Comparison of ENCODE assay signal across 9 mouse cellular contexts in the genomic region with DNA sequence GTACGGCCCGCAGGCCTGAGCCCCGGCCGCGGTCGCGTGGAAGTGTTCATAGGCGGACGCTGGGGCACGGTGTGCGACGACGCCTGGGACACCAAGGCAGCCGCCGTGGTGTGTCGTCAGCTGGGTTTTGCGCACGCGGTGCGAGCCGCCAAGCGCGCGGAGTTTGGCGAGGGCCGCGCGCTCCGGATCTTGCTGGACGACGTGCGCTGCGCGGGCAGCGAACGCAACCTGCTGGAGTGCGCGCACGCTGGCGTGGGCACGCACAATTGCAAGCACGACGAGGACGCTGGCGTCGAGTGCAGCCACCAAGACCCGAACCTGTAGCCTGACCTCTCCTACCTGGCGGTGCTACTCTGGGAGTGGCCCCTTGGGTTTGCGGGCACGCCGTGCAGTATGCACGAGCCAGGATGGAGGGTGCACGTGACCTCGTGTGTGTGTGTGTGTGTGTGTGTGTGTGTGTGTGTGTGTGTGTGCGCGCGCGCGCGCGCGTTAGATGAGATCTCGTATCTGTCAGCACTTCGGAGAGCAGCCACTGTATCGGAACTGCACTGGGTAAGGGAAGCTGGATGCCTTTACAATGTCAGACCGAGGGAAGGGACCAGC. TPM values are rescaled to one million over a fixed set of nuclear protein-coding genes. Genes with fewer than 3 reads are reported as not detected.
DNase-seq lines count a peak whose midpoint lies in the region; ATAC-seq and TF ChIP-seq lines count a peak whose summit lies in the region.
"Had no signal": no experiment of that assay in that cellular context is flagged by ENCODE, and none has a peak within 500 bp of the region (broad histone marks: within the 10 kb centered on the region; RNA-seq: fewer than 3 reads in every experiment).

No protein-coding gene starts in this region.

- no peak for TF ChIP-seq CTCF in small intestine, adult 2 months (IDR thresholded peaks at IDR 0.05; ENCODE audit: extremely low read depth, insufficient read length, insufficient replicate concordance, low read depth, low read length)

- H3K4me1 ChIP-seq in heart, embryonic 11.5 days (ENCODE audit: control insufficient read depth, insufficient read depth, low read length) = peaks cover 18% of the 10 kb centered on the region
- peaks cover 22% of the 10 kb centered on the region for H3K4me1 ChIP-seq in forebrain, embryonic 16.5 days (replicated peaks; ENCODE audit: control insufficient read depth, insufficient read depth, low read length)
- no peaks in the 10 kb centered on the region for H3K4me1 ChIP-seq in liver, embryonic 16.5 days (ENCODE audit: control insufficient read depth, low read depth, low read length)
- H3K4me1 ChIP-seq in small intestine, adult 2 months (ENCODE audit: control insufficient read depth, insufficient read depth, insufficient read length, low read length) = peaks cover 7% of the 10 kb centered on the region

- TF ChIP-seq POLR2A in small intestine, adult 2 months (IDR thresholded peaks at IDR 0.05; ENCODE audit: low read depth, low read length) = no peak

- H3K27me3 ChIP-seq in heart, embryonic 11.5 days (ENCODE audit: control insufficient read depth, insufficient read depth, low read length) = peaks cover 48% of the 10 kb centered on the region
- H3K27me3 ChIP-seq in forebrain, embryonic 16.5 days (replicated peaks; ENCODE audit: control insufficient read depth, insufficient read depth, low read length) = no peaks in the 10 kb centered on the region
- peaks cover 41% of the 10 kb centered on the region for H3K27me3 ChIP-seq in liver, embryonic 16.5 days (ENCODE audit: control insufficient read depth, insufficient read depth, low read depth, low read length)
- peaks cover 14% of the 10 kb centered on the region for H3K27me3 ChIP-seq in small intestine, adult 2 months (ENCODE audit: control insufficient read depth, insufficient read depth, low read length)
- H3K27me3 ChIP-seq: Patski had no signal

- H3K27ac ChIP-seq in heart, embryonic 11.5 days (ENCODE audit: low read depth, low read length) = no peak overlapping the region
- peak overlapping the region; percentile 61 for H3K27ac ChIP-seq in forebrain, embryonic 16.5 days (ENCODE audit: low read length)
- no peak overlapping the region for H3K27ac ChIP-seq in liver, embryonic 16.5 days (ENCODE audit: low read length)
- H3K27ac ChIP-seq in small intestine, adult 2 months (ENCODE audit: insufficient read depth, low read depth, low read length) = no peak overlapping the region

- H3K9me3 ChIP-seq in heart, embryonic 11.5 days (replicated peaks; ENCODE audit: control insufficient read depth, low read length) = no peaks in the 10 kb centered on the region
- no peaks in the 10 kb centered on the region for H3K9me3 ChIP-seq in forebrain, embryonic 16.5 days (ENCODE audit: control insufficient read depth, low read length)
- H3K9me3 ChIP-seq in liver, embryonic 16.5 days (replicated peaks; ENCODE audit: control insufficient read depth, low read length) = no peaks in the 10 kb centered on the region

- peak overlapping the region; percentile 43 for H3K4me3 ChIP-seq in heart, embryonic 11.5 days (ENCODE audit: low read depth, low read length)
- peak overlapping the region; percentile 51 for H3K4me3 ChIP-seq in forebrain, embryonic 16.5 days (replicated peaks; ENCODE audit: low read length)
- H3K4me3 ChIP-seq in liver, embryonic 16.5 days (ENCODE audit: low read depth, low read length) = peak overlapping the region; percentile 13; the same call in 1 of the 2 replicates
- H3K4me3 ChIP-seq in small intestine, adult 2 months (ENCODE audit: low read depth, low read length) = peak overlapping the region; percentile 33

- ATAC-seq in heart, embryonic 11.5 days (replicated peaks; ENCODE audit: insufficient number of reproducible peaks, low FRiP score, low TSS enrichment) = no peak
- ATAC-seq in forebrain, embryonic 16.5 days = peak; percentile 76
- ATAC-seq in liver, embryonic 16.5 days (ENCODE audit: low read depth) = no peak
- ATAC-seq: Patski had no signal

- H3K9ac ChIP-seq in heart, embryonic 11.5 days (ENCODE audit: low read depth, low read length) = no peak overlapping the region
- H3K9ac ChIP-seq in forebrain, embryonic 16.5 days (replicated peaks; ENCODE audit: low read depth, low read length) = peak overlapping the region; percentile 87
- H3K9ac ChIP-seq in liver, embryonic 16.5 days (ENCODE audit: low read depth, low read length) = no peak overlapping the region

- WGBS in heart, embryonic 11.5 days (ENCODE audit: insufficient replicate concordance) = 1% methylated on average over 66 of the region's 66 CpGs
- 5% methylated on average over 66 of the region's 66 CpGs for WGBS in forebrain, embryonic 16.5 days
- 3% methylated on average over 63 of the region's 66 CpGs for WGBS in liver, embryonic 16.5 days (ENCODE audit: insufficient replicate concordance)
- 1% methylated on average over 66 of the region's 66 CpGs for WGBS in small intestine, adult 2 months

- no peak for DNase-seq in heart, adult 8-10 months (ENCODE audit: low spot score)
- peak; percentile 90 for DNase-seq in ZHBTc4 (ENCODE audit: low read depth, low spot score)
- DNase-seq in layer of hippocampus, adult 18-20 months (ENCODE audit: low spot score in 2 of 2) = peak; percentile 86 to 91
- DNase-seq in spleen, postnatal 14 days (ENCODE audit: low spot score in 2 of 2) = no peak

- peak overlapping the region; percentile 75 for H3K4me2 ChIP-seq in heart, embryonic 11.5 days
- peak overlapping the region; percentile 86 for H3K4me2 ChIP-seq in forebrain, embryonic 16.5 days (ENCODE audit: low read length)
- peak overlapping the region; percentile 24; the same call in 1 of the 2 replicates for H3K4me2 ChIP-seq in liver, embryonic 16.5 days (ENCODE audit: low read depth, low read length)

- no peaks in the 10 kb centered on the region for H3K36me3 ChIP-seq in heart, embryonic 11.5 days (ENCODE audit: control insufficient read depth, insufficient read depth, low read length)
- no peaks in the 10 kb centered on the region for H3K36me3 ChIP-seq in forebrain, embryonic 16.5 days (ENCODE audit: control insufficient read depth, insufficient read depth)
- no peaks in the 10 kb centered on the region for H3K36me3 ChIP-seq in liver, embryonic 16.5 days (ENCODE audit: control insufficient read depth, insufficient read depth)
- H3K36me3 ChIP-seq in small intestine, adult 2 months (ENCODE audit: control insufficient read depth, insufficient read depth, low read length) = no peaks in the 10 kb centered on the region

RNA-seq across cellular contexts. Expression of a gene that starts 6.2 kb away (rescaled TPM):
- polyA plus RNA-seq in heart, embryonic 11.5 days (2014; fragmentation: Nextera tagmentation; extraction: Ambion mirVana) = 4.3 and 5.5 TPM in 2 replicates
- under 1 TPM; 0.33 to 1.00 (median 0.66) TPM for total RNA-seq in heart, adult 8-10 months (2022)
- 23.8 and 28.4 TPM in 2 replicates for polyA plus RNA-seq in forebrain, embryonic 16.5 days (2015; fragmentation: Nextera tagmentation; extraction: Ambion mirVana)
- 100 to 1,000 TPM; 159 to 175 TPM for total RNA-seq in layer of hippocampus, adult 18-20 months (2021)
- polyA plus RNA-seq in liver, embryonic 16.5 days (2015; fragmentation: Nextera tagmentation; extraction: Ambion mirVana) = 0.25 TPM in 2 replicates
- polyA plus RNA-seq in small intestine, adult 2 months (2012; rRNA removed) = 0.51 and 1.2 TPM in 2 replicates

RNA-seq across cellular contexts. Expression of a gene that starts 21.9 kb away (rescaled TPM):
- polyA plus RNA-seq in heart, embryonic 11.5 days (2014; fragmentation: Nextera tagmentation; extraction: Ambion mirVana) = 0.28 and 0.29 TPM in 2 replicates
- total RNA-seq in heart, adult 8-10 months (2022) = 1 to 10 TPM; 1.2 to 2.0 (median 1.5) TPM
- 1.6 and 2.3 TPM in 2 replicates for polyA plus RNA-seq in forebrain, embryonic 16.5 days (2015; fragmentation: Nextera tagmentation; extraction: Ambion mirVana)
- 1 to 10 TPM; 6.1 to 6.4 TPM for total RNA-seq in layer of hippocampus, adult 18-20 months (2021)
- 0.05 TPM in 1 of 2 replicates, not detected in the other for polyA plus RNA-seq in liver, embryonic 16.5 days (2015; fragmentation: Nextera tagmentation; extraction: Ambion mirVana)
- polyA plus RNA-seq in small intestine, adult 2 months (2012; rRNA removed) = 0.76 and 1.1 TPM in 2 replicates

RNA-seq across cellular contexts. Expression of a gene that starts 42.8 kb away (rescaled TPM):
- 48.3 and 48.7 TPM in 2 replicates for polyA plus RNA-seq in heart, embryonic 11.5 days (2014; fragmentation: Nextera tagmentation; extraction: Ambion mirVana)
- total RNA-seq in heart, adult 8-10 months (2022) = 10 to 100 TPM; 65.1 to 92.0 (median 80.7) TPM
- 86.7 and 88.4 TPM in 2 replicates for polyA plus RNA-seq in forebrain, embryonic 16.5 days (2015; fragmentation: Nextera tagmentation; extraction: Ambion mirVana)
- total RNA-seq in layer of hippocampus, adult 18-20 months (2021) = 10 to 100 TPM; 46.1 to 50.2 TPM
- polyA plus RNA-seq in liver, embryonic 16.5 days (2015; fragmentation: Nextera tagmentation; extraction: Ambion mirVana) = 6.4 TPM in 2 replicates
- polyA plus RNA-seq in small intestine, adult 2 months (2012; rRNA removed) = 10.1 and 19.8 TPM in 2 replicates

RNA-seq across cellular contexts. Expression of a gene that starts 52.8 kb away (rescaled TPM):
- 6.3 and 7.8 TPM in 2 replicates for polyA plus RNA-seq in heart, embryonic 11.5 days (2014; fragmentation: Nextera tagmentation; extraction: Ambion mirVana)
- 10 to 100 TPM; 38.2 to 46.2 (median 40.0) TPM for total RNA-seq in heart, adult 8-10 months (2022)
- polyA plus RNA-seq in forebrain, embryonic 16.5 days (2015; fragmentation: Nextera tagmentation; extraction: Ambion mirVana) = 12.0 and 12.9 TPM in 2 replicates
- total RNA-seq in layer of hippocampus, adult 18-20 months (2021) = 10 to 100 TPM; 66.1 to 72.5 TPM
- 1.2 and 1.3 TPM in 2 replicates for polyA plus RNA-seq in liver, embryonic 16.5 days (2015; fragmentation: Nextera tagmentation; extraction: Ambion mirVana)
- polyA plus RNA-seq in small intestine, adult 2 months (2012; rRNA removed) = 58.8 and 100 TPM in 2 replicates

Comparison
In these comparisons a context has a peak if more than half of its experiments do, and no peak if none do; other contexts are left out.
1. H3K4me2 ChIP-seq: peak in every context shown above with its lines; median percentile 86 in forebrain, embryonic 16.5 days; 75 in heart, embryonic 11.5 days; 24 in liver, embryonic 16.5 days.
2. DNase-seq: peak in ZHBTc4 (single experiment) and layer of hippocampus, adult 18-20 months (2 of 2); none in heart, adult 8-10 months (single experiment) and spleen, postnatal 14 days (0 of 2).
3. Peak in every context shown above with its lines, with median percentiles within 50 percentile points of each other: H3K4me3 ChIP-seq.